Mouse (Mus musculus): ENCODE results near the gene Btbd35f16. TPM values are rescaled to one million over a fixed set of nuclear protein-coding genes. Genes with fewer than 3 reads are reported as not detected.
"Not testable (repeated sequence)": the region's sequence is repeated elsewhere in the genome, so short reads cannot be mapped to it uniquely, and the experiment has no call there.

The Btbd35f16 gene
- polyA plus RNA-seq (2016; fragmentation: Nextera tagmentation; extraction: Ambion mirVana), result not detected in 2 replicates

- H3K27ac ChIP-seq; H3K36me3 ChIP-seq; ATAC-seq (ENCODE audit: low FRiP score); H3K9ac ChIP-seq; H3K27me3 ChIP-seq; H3K9me3 ChIP-seq (replicated peaks); H3K4me1 ChIP-seq; H3K4me2 ChIP-seq (replicated peaks); H3K4me3 ChIP-seq: not testable (repeated sequence)
- WGBS, result 70% methylated on average over 2 of the region's 3 CpGs
These were observed at the start of gene Btbd35f16 for GRCm38 (mm10) chrX:3956902-3957301. Gene Btbd35f16, minus strand, starts transcription at chrX:3957002.

Other genes with a start within 250 kb of the Btbd35f16 start
- not detected in 2 replicates for gene Btbd35f10, start 204.1 kb downstream of the Btbd35f16 start, polyA plus RNA-seq (2016; fragmentation: Nextera tagmentation; extraction: Ambion mirVana)
- not detected in 2 replicates for gene Btbd35f3, start 80.7 kb upstream of the Btbd35f16 start, polyA plus RNA-seq (2016; fragmentation: Nextera tagmentation; extraction: Ambion mirVana)
- gene Btbd35f28, start 239.6 kb upstream of the Btbd35f16 start, polyA plus RNA-seq (2016; fragmentation: Nextera tagmentation; extraction: Ambion mirVana), result not detected in 2 replicates

Data from hindbrain, embryonic 12.5 days (tissue).